Mouse (Mus musculus): ENCODE data around the gene Fggy.

Fggy gene

DNA sequence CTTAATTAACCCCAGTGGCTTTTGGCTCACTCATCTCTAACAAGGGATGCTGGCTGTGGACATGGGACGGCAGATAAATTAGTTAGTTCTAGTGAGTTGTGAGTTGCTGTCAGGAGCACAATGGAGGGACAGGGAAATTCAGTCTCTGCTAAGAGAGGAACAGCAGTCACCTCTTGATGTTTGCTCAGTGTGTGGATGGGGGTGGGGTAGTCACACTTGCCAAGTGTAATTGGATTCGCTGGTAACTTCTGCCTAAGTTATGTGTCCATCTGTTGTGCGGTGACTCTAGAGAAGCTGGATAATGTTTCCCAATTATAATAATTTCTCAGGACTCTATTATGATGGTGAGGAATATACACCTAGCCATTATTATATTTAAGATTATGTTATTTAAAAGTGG is 107.0 kb downstream of the Fggy start:
- DNase-seq (ENCODE audit: low spot score in 2 of 2) = no peak

DNA sequence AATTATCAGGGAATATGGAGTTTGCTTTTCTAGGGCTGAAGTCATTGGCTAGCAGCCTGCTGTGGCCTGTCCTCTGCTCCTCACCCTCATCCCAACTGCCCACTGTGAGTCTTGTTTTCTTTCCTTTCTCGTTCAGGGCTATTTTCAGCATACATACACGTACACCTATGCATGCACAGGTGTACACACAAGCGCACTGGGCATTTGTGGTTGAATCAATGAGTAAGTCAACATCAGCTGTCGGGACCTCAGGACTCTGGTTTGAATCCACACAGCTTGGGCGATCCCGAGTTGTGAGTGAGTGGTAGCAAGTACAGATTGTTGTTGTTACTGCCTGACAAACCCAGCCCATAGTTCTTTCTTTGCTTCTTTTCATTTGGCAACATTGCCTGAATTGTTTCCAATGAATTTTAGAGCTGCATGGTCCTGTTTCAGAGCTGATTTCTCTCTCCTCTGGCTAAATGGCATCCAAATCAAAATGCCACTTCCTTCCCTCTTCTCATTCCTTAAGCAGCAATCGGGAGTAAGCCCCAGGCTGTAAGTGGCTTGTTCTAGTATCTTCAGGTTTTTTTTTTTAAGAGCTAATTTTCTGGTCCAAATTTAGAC is 109.1 kb downstream of the Fggy start:
- no peak for DNase-seq (ENCODE audit: low spot score in 2 of 2)

- peak; percentile 32 to 46 for DNase-seq (ENCODE audit: low spot score in 2 of 2)
Measured at GRCm38 (mm10) chr4:95666896-95667295, 109.6 kb downstream of the Fggy start.

DNA sequence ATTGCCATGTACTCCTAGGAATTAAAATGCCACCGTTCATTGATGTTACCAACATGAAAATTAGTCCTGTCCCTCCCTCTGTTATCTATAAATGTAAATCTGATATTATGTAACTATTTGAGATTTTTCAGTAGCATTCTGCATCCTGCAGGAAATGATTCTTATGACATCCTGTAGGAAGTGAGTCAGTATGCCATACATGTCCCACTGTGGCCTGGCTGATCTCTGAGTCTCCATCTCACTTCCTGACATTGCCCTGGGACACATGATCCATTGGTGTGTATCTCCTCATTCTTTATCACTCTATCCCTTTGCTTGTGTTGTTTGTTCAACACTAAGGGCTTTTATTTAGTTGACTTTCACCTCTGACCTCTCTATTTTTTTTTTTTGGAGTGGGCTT is 110.3 kb downstream of the Fggy start:
- DNase-seq (ENCODE audit: low spot score in 2 of 2) = no peak

DNA sequence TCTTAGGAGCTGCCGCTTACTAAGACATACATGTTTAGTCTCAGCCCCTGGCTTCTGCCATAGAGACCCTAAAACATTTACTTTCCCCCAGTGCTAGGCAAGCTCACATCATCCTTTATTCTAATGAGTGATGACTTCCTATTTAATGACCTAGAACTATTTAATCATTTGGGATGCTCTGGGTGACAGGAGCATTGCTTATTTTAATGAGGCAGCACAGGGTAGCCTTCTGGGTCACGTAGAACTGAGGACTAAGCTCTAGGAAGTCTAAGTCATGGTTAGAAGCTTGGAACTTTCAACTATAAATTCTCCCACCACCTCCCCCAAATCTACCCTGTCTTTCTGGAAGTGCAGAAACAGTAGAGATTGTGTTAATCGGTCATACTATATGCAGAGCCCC is 111.2 kb downstream of the Fggy start:
- DNase-seq (ENCODE audit: low spot score in 2 of 2) = no peak

- DNase-seq (ENCODE audit: low spot score in 2 of 2) = no peak
Measured at GRCm38 (mm10) chr4:95669336-95669735, 112.0 kb downstream of the Fggy start.

GRCm38 (mm10) chr4:95670559-95670958 is 113.3 kb downstream of the Fggy start:
- no peak for DNase-seq (ENCODE audit: low spot score in 2 of 2)

GRCm38 (mm10) chr4:95672039-95672438 is 114.7 kb downstream of the Fggy start:
- no peak for DNase-seq (ENCODE audit: low spot score in 2 of 2)

GRCm38 (mm10) chr4:95676390-95676789 is 119.1 kb downstream of the Fggy start:
- no peak for DNase-seq (ENCODE audit: low spot score in 2 of 2)

GRCm38 (mm10) chr4:95680756-95681449 is 123.6 kb downstream of the Fggy start:
- DNase-seq (ENCODE audit: low spot score in 2 of 2) = no peak

DNA sequence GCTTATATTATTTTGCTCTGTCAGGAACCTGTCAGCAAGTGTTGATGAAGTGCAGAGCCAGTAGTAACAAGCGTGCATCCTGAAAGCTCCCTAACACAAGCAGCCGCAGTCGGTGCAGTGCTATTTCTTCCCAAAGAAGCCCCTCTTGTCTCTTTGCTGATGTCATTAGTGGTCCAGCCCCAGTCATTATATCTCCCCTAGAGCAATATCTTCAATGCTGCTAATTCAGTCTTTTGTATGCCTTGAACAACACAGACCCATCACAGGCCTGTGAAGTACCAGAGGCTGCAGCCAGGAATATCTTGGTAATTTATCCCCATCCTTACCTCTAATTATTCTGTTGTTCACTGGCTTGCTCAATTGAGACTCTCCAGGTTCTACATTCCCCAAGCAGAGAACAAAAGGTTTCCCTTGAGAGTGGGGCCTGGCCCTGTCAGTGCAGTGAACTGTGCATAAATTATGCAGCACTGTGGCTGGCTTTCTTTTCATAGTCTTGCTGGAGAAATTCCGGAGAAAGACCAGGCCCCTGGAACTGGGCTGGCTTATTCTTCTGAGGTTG is 127.3 kb downstream of the Fggy start:
- DNase-seq (ENCODE audit: low spot score in 2 of 2) = peak in 1 of 2 experiments; percentile 11

- DNase-seq (ENCODE audit: low spot score in 2 of 2) = no peak
Measured at GRCm38 (mm10) chr4:95686775-95687174, 129.5 kb downstream of the Fggy start.

GRCm38 (mm10) chr4:95687350-95687749 is 130.0 kb downstream of the Fggy start:
- DNase-seq (ENCODE audit: low spot score in 2 of 2) = no peak

- no peak for DNase-seq (ENCODE audit: low spot score in 2 of 2)
Measured at GRCm38 (mm10) chr4:95688159-95688558, 130.9 kb downstream of the Fggy start.

DNA sequence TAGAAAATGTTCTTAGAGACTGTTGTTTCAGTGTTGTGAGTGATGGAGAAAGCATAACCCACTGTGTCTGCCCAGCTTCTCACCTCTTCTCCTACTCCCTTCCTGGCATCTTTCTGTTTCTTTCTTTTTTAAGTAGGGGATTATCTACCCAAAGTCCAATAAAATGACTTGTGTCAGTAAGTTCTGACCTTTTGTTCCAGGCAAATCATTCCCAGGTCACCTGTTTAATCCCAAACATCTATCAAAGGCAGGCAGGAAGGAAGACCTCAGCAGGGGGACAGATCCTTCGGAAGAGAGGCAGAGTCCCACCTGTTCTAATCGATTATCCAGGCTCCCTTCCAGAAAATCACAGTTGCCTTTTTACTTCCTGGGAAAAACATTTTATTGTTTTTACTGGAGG is 143.1 kb downstream of the Fggy start:
- no peak for DNase-seq (ENCODE audit: low spot score in 2 of 2)

- DNase-seq (ENCODE audit: low spot score in 2 of 2) = no peak
Measured at GRCm38 (mm10) chr4:95707941-95708897, 150.9 kb downstream of the Fggy start.

GRCm38 (mm10) chr4:95709750-95710149 is 152.4 kb downstream of the Fggy start:
- no peak for DNase-seq (ENCODE audit: low spot score in 2 of 2)

- no peak for DNase-seq (ENCODE audit: low spot score in 2 of 2)
Measured at GRCm38 (mm10) chr4:95712802-95713201, 155.5 kb downstream of the Fggy start.

DNA sequence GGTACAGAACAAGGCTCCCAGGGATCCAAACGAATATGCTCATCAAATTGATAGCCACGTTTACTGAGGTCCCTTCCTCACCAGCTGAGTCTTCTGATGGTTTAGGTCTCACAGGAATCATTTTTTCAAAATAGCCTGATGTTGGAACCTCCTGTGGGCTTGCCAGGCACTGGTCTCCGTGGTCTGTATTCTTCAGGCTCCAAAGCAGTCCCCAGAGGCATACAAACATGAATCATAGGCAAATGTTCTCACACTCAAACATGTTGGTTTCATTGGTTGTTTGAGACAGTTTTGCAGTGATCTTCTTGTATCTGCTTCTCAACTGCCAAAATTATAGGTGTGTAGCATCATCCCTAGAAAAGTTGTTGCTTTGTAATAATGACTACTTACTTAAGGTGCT is 156.0 kb downstream of the Fggy start:
- no peak for DNase-seq (ENCODE audit: low spot score in 2 of 2)

DNA sequence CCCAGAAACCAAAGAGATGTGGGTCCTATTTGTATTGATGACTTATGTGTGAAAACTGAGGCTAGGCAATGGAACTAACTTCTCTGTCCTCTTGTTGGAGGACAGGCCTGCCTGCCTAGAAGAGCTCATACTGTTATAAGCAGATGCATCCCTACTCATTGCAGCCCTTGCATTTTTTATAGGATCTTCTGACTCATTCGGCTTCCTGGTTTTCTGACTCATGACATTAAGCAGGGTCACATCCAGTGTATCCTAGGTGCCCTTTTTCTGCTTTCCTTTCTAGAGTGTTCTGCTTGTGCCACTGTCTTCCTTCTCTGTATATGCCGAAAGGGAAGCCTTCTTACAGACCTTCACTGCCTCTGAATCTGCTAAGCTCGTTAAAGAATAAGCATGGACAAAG is 158.8 kb downstream of the Fggy start:
- no peak for DNase-seq (ENCODE audit: low spot score in 2 of 2)

DNA sequence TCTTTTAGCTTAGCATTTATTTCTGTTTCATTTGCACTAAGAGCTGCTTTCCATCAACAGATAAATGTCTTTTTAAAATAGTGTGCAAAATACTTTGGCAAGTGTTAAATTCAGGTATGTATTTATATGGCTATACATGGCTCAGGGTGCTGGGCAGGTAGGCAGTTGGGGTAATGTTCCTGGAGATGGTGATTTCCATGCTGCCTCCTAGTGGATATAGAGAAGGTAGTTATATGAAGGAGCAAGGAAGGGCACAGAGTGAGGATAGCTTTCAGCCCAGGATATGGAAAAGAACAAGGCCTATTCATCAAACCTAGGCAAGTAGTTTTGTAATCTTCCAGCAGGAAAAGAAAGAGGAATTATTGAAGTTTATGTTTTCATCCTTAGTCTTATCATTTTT is 166.3 kb downstream of the Fggy start:
- DNase-seq (ENCODE audit: low spot score in 2 of 2) = no peak

DNA sequence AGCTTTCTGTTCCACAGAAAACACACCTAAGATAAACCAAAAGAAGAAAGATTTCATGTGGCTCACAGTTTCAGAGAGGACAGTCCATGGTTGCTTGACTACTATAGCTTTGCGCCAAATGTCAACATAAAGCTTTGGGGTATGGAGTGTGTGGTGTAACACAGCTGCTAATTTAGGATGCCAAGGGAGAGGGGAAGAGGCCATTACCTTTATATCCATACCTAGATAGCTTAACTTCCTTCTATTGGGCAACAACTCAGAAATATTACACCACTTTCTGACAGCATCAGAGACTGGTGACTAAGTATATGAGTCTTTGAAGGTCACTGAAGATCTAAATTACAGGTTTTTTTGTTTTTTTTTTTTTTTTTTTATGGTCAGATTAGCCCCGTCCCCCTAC is 169.1 kb downstream of the Fggy start:
- no peak for DNase-seq (ENCODE audit: low spot score in 2 of 2)

Data from left cerebral cortex, adult 9 months (tissue).